Mouse (Mus musculus) layer of hippocampus, adult 11-12 months (tissue): ENCODE measurements around the gene Wdr90.

Source experiments
- DNase-seq: peaks from one replicate; pipeline ENCODE4 v3.0.0; 2022; ENCODE audit warnings: low spot score

Wdr90 gene

DNA sequence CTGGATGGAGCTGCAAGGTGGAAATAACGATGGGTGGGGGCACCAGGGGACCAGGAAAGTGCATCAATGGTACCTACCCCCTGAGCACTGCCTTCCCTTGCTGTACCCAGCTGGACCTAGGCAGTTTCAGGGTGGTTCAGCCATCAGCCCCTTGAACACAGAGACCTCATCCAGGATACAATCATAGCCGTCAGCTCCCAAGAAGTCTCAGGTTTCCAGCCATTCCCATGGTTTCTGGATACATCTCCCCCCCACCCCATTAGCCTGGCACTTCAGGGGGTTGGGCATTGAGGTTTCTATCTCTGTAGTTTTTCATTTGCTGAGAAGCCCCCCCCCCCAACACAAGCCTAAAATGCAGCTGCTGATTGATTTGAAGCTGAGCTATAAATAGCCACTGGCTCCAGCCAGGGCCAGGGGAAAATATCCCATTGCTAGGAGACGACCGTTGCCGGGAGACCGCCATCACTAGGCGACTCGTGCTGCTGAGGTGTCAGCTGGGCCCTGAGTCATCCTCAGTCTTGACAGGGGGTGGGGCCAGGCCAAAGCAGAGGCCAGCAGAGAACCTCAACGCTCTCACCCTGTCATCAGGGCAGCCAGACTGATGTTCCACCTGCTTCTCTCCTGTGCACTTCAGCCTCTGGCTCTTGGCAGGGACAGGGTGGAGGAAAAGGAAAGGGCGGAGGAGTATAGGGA lies 58.3 kb downstream of the Wdr90 start:
- DNase-seq, result peak; percentile 89

DNA sequence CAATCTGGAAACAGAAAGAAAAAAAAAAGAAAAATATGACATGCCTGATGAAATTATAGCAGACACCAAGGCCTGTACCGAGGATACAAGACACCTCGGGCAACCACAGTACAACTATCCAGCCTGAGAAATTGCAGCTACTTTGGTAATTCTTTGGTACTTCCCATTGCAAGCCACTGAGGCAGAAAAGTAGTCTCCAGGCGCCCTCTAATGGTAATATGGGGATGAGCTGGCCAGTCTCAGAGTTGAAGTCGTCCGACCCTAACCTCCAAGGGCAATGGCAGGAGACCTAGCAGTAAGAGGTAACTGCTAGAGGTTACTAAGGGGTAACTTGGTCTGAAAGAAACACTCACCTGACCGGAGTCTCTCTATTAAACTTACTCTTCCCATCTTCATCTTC lies 60.3 kb downstream of the Wdr90 start:
- peak; percentile 83 for DNase-seq

DNA sequence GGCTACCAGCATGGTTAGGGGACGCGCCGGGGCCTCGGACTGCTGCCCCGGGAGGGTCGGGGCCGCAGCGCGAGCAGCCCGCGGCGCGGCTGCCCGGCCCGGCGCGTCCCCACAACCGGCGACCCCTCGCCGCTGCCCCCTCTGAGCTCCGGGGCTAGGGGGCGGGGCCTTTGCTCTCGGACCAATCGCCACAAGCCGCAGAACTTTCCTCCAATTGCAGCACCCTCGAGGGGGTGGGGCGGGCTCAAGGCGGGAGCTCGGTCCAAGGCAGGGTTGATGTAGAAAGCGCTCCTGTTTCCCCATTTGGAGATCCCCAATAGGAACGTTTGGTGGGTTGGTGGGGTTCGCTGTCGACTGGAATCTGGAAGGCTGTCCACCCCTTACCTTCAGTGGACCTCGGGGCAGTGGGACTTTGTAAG lies 64.3 kb downstream of the Wdr90 start, which contains the start of gene Metrn:
Gene Metrn (minus strand): TSS at position 186 of the 419 bp plus-strand sequence.
- peak; percentile 79 for DNase-seq

DNA sequence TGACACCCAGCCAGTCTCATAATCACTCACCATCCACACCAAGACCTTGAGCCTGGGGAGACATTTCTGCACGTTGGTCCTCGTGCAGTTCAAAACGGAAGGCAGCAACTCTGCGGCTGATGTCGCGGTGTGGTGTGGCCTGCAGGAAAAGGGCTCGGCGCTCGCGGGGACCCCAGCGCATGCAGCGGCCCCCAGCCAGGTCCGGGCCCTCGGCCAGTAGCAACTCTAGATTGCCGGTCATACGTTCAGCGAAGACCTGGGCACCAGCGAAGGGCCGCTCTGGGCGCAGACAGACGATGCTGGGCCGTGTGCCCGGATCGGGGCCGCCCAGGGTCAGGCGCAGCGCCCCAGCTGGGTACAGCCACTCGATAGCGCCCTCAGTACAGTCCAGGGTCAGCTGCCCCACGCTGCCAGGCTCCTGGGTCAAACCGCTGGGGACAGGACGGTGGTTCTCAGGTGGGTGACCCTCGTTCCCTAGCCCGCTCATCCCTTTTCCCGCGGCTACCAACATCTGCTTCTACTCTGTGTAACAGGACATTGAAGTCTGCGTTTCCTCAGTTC lies 65.0 kb downstream of the Wdr90 start:
- no peak for DNase-seq

DNA sequence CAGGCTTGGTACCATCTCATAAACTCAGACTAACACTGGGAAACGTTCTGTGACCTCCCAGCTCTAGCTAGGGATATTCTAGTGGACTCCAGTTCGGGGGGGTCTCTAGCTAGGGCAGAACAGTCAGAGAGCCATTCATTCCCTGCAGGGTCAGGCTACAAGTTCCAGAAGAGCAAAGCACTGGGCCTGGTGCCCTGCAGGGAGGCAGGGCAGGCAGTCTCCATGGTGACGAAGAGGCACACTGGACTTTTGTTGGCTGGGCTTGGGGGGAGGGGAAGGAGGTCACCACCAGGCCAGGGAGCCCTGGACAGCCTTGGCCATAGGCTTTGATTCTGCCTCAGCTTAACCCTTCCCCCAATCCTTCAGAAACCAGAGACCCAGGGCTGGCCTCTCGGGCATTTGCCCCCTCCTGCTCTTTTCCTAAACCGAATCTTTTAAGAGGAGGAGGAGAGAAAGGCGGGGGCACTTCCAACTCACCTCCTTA lies 65.7 kb downstream of the Wdr90 start, which contains the start of gene AC134908.4:
Gene AC134908.4 (minus strand): TSS at position 51 of the 484 bp plus-strand sequence.
- peak; percentile 82 for DNase-seq

DNA sequence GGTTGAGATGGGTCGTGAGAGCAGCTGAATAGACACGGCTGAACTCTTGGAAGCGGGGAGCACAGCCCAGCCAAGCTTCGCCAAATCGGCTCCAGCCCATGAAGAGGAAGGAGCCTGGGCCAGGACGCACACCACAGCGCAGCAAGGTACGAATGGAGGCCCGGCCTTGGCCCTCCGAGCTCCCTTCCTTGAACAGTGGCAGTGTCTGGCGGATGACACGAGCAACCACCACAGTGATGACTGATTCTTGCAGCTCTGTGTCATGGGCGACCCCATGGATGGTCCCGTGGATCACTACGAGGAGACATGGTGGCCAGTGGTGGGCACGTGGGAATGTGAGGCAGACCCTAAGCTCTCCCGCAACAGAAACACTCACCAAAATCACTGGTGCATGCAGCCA lies 66.3 kb downstream of the Wdr90 start:
- no peak for DNase-seq
